Mouse (Mus musculus): Measurements from ENCODE around the gene Arhgef11. TPM values are rescaled to one million over a fixed set of nuclear protein-coding genes. Genes with fewer than 3 reads are reported as not detected.

Arhgef11 gene
- polyA plus RNA-seq, 2 experiments: 2.2 to 2.7 TPM

- Histone ChIP-seq H3K27ac (no peak overlapping the region), H3K4me3 (ENCODE audit: insufficient read depth in 1 of 2, low read depth in 2 of 2, low read length in 2 of 2) (no peak overlapping the region), H3K27me3 (ENCODE audit: control insufficient read depth, insufficient read depth, low read length) (no peaks in the 10 kb centered on the region), H3K4me2 (ENCODE audit: low read depth) (no peak overlapping the region), H3K4me1 (replicated peaks; ENCODE audit: control insufficient read depth in 2 of 2, insufficient read depth in 2 of 2, low read length in 1 of 2) (no peaks in the 10 kb centered on the region), H3K9ac (replicated peaks) (no peak overlapping the region), H3K9me3 (ENCODE audit: control insufficient read depth, low read length) (no peaks in the 10 kb centered on the region), H3K36me3 (replicated peaks; ENCODE audit: control insufficient read depth, insufficient read depth, low read depth) (no peaks in the 10 kb centered on the region)
- ATAC-seq (ENCODE audit: insufficient read depth): no peak
- 76% methylated on average over 1 of the region's 1 CpGs for WGBS (ENCODE audit: insufficient replicate concordance)
- DNase-seq (ENCODE audit: low read depth in 3 of 3, low spot score in 3 of 3): no peak
- TF ChIP-seq CTCF (IDR thresholded peaks at IDR 0.05; ENCODE audit: low read depth): no peak
- no peak for TF ChIP-seq EP300 (IDR thresholded peaks at IDR 0.05; ENCODE audit: low read depth)
Observed at GRCm38 (mm10) chr3:87646174-87646573, 28.8 kb downstream of the Arhgef11 start.

- Histone ChIP-seq H3K36me3 (replicated peaks; ENCODE audit: control insufficient read depth, insufficient read depth, low read depth) (no peaks in the 10 kb centered on the region), H3K27me3 (ENCODE audit: control insufficient read depth, insufficient read depth, low read length) (no peaks in the 10 kb centered on the region), H3K27ac (no peak overlapping the region), H3K4me3 (ENCODE audit: insufficient read depth in 1 of 2, low read depth in 2 of 2, low read length in 2 of 2) (no peak overlapping the region), H3K4me1 (replicated peaks; ENCODE audit: control insufficient read depth in 2 of 2, insufficient read depth in 2 of 2, low read length in 1 of 2) (no peaks in the 10 kb centered on the region), H3K9ac (replicated peaks) (no peak overlapping the region), H3K4me2 (ENCODE audit: low read depth) (no peak overlapping the region), H3K9me3 (ENCODE audit: control insufficient read depth, low read length) (no peaks in the 10 kb centered on the region)
- DNase-seq (ENCODE audit: low read depth in 3 of 3, low spot score in 3 of 3) (no peak), ATAC-seq (ENCODE audit: insufficient read depth) (no peak)
- 72% methylated on average over 3 of the region's 3 CpGs for WGBS (ENCODE audit: insufficient replicate concordance)
- TF ChIP-seq CTCF (IDR thresholded peaks at IDR 0.05; ENCODE audit: low read depth) (no peak), EP300 (IDR thresholded peaks at IDR 0.05; ENCODE audit: low read depth) (no peak)
Observed at GRCm38 (mm10) chr3:87649063-87649462, 31.7 kb downstream of the Arhgef11 start.

DNA sequence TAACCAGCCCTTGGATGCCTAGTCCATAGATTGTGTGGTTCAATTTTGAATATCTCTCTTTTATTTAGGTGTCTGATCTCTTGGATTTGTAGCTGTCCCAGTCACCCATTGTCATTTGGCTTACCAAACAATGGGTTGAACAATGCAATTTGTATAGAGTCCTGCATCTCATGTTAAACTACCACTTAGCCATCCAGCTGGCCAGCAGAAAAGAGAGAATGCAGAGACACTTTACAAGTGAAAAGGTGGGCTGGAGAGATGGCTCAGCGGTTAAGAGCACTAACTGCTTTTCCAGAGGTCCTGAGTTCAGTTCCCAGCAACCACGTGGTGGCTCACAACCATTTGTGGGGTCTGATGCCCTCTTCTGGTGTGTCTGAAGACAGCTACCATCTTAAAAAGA is 41.0 kb downstream of the Arhgef11 start:
- 46% methylated on average over 2 of the region's 2 CpGs for WGBS (ENCODE audit: insufficient replicate concordance)
- no peak for ATAC-seq (ENCODE audit: insufficient read depth)

GRCm38 (mm10) chr3:87659692-87660429 is 42.5 kb downstream of the Arhgef11 start:
- no peaks in the 10 kb centered on the region for H3K9me3 ChIP-seq (ENCODE audit: control insufficient read depth, low read length)
- no peak for TF ChIP-seq EP300 (IDR thresholded peaks at IDR 0.05; ENCODE audit: low read depth)
- TF ChIP-seq CTCF (IDR thresholded peaks at IDR 0.05; ENCODE audit: low read depth): no peak
- 56% methylated on average over 9 of the region's 9 CpGs for WGBS (ENCODE audit: insufficient replicate concordance)
- no peak overlapping the region for H3K4me2 ChIP-seq (ENCODE audit: low read depth)
- H3K4me3 ChIP-seq (ENCODE audit: insufficient read depth in 1 of 2, low read depth in 2 of 2, low read length in 2 of 2): no peak overlapping the region
- H3K27ac ChIP-seq: no peak overlapping the region
- DNase-seq (ENCODE audit: low read depth in 3 of 3, low spot score in 3 of 3): no peak
- no peaks in the 10 kb centered on the region for H3K36me3 ChIP-seq (replicated peaks; ENCODE audit: control insufficient read depth, insufficient read depth, low read depth)
- H3K4me1 ChIP-seq (replicated peaks; ENCODE audit: control insufficient read depth in 2 of 2, insufficient read depth in 2 of 2, low read length in 1 of 2): peaks cover 0 to 5% of the 10 kb centered on the region in 2 experiments; a peak in 1 of 4 replicates
- ATAC-seq (ENCODE audit: insufficient read depth): no peak
- no peaks in the 10 kb centered on the region for H3K27me3 ChIP-seq (ENCODE audit: control insufficient read depth, insufficient read depth, low read length)
- H3K9ac ChIP-seq (replicated peaks): no peak overlapping the region

More for the DNA sequence above, 41.0 kb downstream of the Arhgef11 start:
- Histone ChIP-seq H3K4me2 (ENCODE audit: low read depth) (no peak overlapping the region), H3K9me3 (ENCODE audit: control insufficient read depth, low read length) (no peaks in the 10 kb centered on the region), H3K36me3 (replicated peaks; ENCODE audit: control insufficient read depth, insufficient read depth, low read depth) (no peaks in the 10 kb centered on the region), H3K4me3 (ENCODE audit: insufficient read depth in 1 of 2, low read depth in 2 of 2, low read length in 2 of 2) (no peak overlapping the region), H3K4me1 (replicated peaks; ENCODE audit: control insufficient read depth in 2 of 2, insufficient read depth in 2 of 2, low read length in 1 of 2) (peaks cover 0 to 5% of the 10 kb centered on the region in 2 experiments; a peak in 1 of 4 replicates), H3K27me3 (ENCODE audit: control insufficient read depth, insufficient read depth, low read length) (no peaks in the 10 kb centered on the region), H3K27ac (no peak overlapping the region), H3K9ac (replicated peaks) (no peak overlapping the region)
- no peak for DNase-seq (ENCODE audit: low read depth in 3 of 3, low spot score in 3 of 3)
- TF ChIP-seq CTCF (IDR thresholded peaks at IDR 0.05; ENCODE audit: low read depth) (no peak), EP300 (IDR thresholded peaks at IDR 0.05; ENCODE audit: low read depth) (no peak)

- Histone ChIP-seq H3K9me3 (ENCODE audit: control insufficient read depth, low read length) (no peaks in the 10 kb centered on the region), H3K27ac (no peak overlapping the region), H3K4me3 (ENCODE audit: insufficient read depth in 1 of 2, low read depth in 2 of 2, low read length in 2 of 2) (no peak overlapping the region), H3K36me3 (replicated peaks; ENCODE audit: control insufficient read depth, insufficient read depth, low read depth) (no peaks in the 10 kb centered on the region), H3K27me3 (ENCODE audit: control insufficient read depth, insufficient read depth, low read length) (no peaks in the 10 kb centered on the region), H3K9ac (replicated peaks) (no peak overlapping the region), H3K4me2 (ENCODE audit: low read depth) (no peak overlapping the region), H3K4me1 (replicated peaks; ENCODE audit: control insufficient read depth in 2 of 2, insufficient read depth in 2 of 2, low read length in 1 of 2) (peaks cover 0 to 5% of the 10 kb centered on the region in 2 experiments; a peak in 1 of 4 replicates)
- DNase-seq (ENCODE audit: low read depth in 3 of 3, low spot score in 3 of 3): no peak
- ATAC-seq (ENCODE audit: insufficient read depth): no peak
- TF ChIP-seq EP300 (IDR thresholded peaks at IDR 0.05; ENCODE audit: low read depth): no peak
- TF ChIP-seq CTCF (IDR thresholded peaks at IDR 0.05; ENCODE audit: low read depth): no peak
- WGBS (ENCODE audit: insufficient replicate concordance): 61% methylated on average over 4 of the region's 4 CpGs
Observed at GRCm38 (mm10) chr3:87660479-87660878, 43.1 kb downstream of the Arhgef11 start.
